Mouse (Mus musculus) lung, embryonic 16.5 days (tissue): Measurements from ENCODE around the gene Wdr18. TPM values are rescaled to one million over a fixed set of nuclear protein-coding genes. Genes with fewer than 3 reads are reported as not detected.
"Not testable (repeated sequence)": the region's sequence is repeated elsewhere in the genome, so short reads cannot be mapped to it uniquely, and the experiment has no call there.

Experiments
- ATAC-seq: fragments of 200-750 bp; cut with Nextera tagmentation; 2 replicates; pipeline ENCODE4 v1.8.0; 2017; ENCODE audit warnings: low read depth, mild to moderate bottlenecking, moderate library complexity
- H3K27ac ChIP-seq: fragments of 300-500 bp; sonication (generic); 2 replicates; pipeline ENCODE4 v1.5.1; 2014; ENCODE audit warnings: mild to moderate bottlenecking, control low read depth, low read length
- H3K27me3 ChIP-seq: fragments of 300-500 bp; sonication (generic); 2 replicates; pipeline ENCODE4 v1.6.1; 2014; ENCODE audit warnings: low read depth, low read length, mixed read lengths; ENCODE audit not compliant: control insufficient read depth, insufficient read depth
- H3K36me3 ChIP-seq: fragments of 300-500 bp; sonication (generic); 2 replicates; pipeline ENCODE4 v1.6.1; 2014; ENCODE audit warnings: low read length; ENCODE audit not compliant: control insufficient read depth, insufficient read depth
- H3K4me1 ChIP-seq: fragments of 300-500 bp; sonication (generic); replicated peaks from 2 replicates; pipeline ENCODE4 v1.6.1; 2014; ENCODE audit warnings: low read length, mixed read lengths; ENCODE audit not compliant: control insufficient read depth, insufficient read depth
- H3K4me2 ChIP-seq: fragments of 300-500 bp; sonication (generic); 2 replicates; pipeline ENCODE4 v1.6.1; 2014; ENCODE audit warnings: low read depth, low read length, control low read depth
- H3K4me3 ChIP-seq: fragments of 300-500 bp; sonication (generic); 2 replicates; pipeline ENCODE4 v1.5.1; 2014; ENCODE audit warnings: mild to moderate bottlenecking, low read length, control low read depth
- H3K9ac ChIP-seq: fragments of 300-500 bp; sonication (generic); 2 replicates; pipeline ENCODE4 v1.6.1; 2014; ENCODE audit warnings: low read length, control low read depth
- H3K9me3 ChIP-seq: fragments of 300-500 bp; sonication (generic); 2 replicates; pipeline ENCODE4 v1.6.1; 2016; ENCODE audit warnings: low read length; ENCODE audit not compliant: control insufficient read depth
- WGBS: fragments of 180-500 bp; shearing (Covaris S2); extraction: QIAGEN DNeasy Blood & Tissue Kit; methylation state at CpG from one replicate; pipeline ENCODE4 v1.1.7; 2014; 5-methylcytosine and 5-hydroxymethylcytosine counted together
- polyA plus RNA-seq: library from polyadenylated mRNA; unstranded; fragments of >200 nt; fragmentation: Nextera tagmentation; extraction: Ambion mirVana; gene quantifications from 2 replicates; pipeline ENCODE4 v1.2.1, GENCODE M21; 2015

The Wdr18 gene
- polyA plus RNA-seq, 1 experiment from 2014 or later, result 83.0 TPM

DNA sequence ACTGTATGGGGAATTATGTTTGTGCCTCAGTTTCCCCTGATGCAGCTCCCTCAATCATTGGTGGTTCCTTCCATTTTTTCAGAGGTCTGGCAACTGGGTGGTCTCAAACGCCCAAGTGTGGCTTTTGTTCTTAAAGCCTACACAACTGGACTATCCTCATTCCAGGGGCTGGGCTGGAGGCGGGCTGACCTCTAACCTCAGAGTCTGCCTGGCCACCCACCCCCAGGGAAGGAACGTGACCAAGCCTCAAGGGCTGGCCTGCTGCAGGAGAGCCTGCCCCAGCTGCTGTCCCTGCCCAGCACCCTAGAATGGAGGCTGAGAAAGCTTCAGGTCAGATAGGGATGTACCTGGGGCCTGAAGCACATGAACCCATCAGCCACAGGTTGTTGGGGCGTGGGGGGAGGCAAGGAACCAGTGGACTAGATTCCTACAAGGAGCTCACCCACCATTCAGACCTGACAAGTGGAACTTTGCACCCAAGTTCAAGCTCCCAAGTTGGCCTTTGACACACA lies 3.3 kb upstream of the Wdr18 start:
- 16% methylated on average over 4 of the region's 4 CpGs for WGBS
- H3K4me3 ChIP-seq, result no peak overlapping the region
- peaks cover 1% of the 10 kb centered on the region for H3K36me3 ChIP-seq
- H3K9me3 ChIP-seq, result no peaks in the 10 kb centered on the region
- H3K4me2 ChIP-seq, result no peak overlapping the region
- ATAC-seq, result no peak
- H3K27ac ChIP-seq, result no peak overlapping the region
- peak overlapping the region; percentile 15; the same call in 1 of the 2 replicates for H3K9ac ChIP-seq
- H3K4me1 ChIP-seq, result peaks cover 16% of the 10 kb centered on the region
- H3K27me3 ChIP-seq, result no peaks in the 10 kb centered on the region

GRCm38 (mm10) chr10:79958140-79958816 lies 1.7 kb upstream of the Wdr18 start:
- no peak overlapping the region for H3K9ac ChIP-seq
- H3K36me3 ChIP-seq, result peaks cover 6% of the 10 kb centered on the region; the same call in 1 of the 2 replicates
- peaks cover 16% of the 10 kb centered on the region for H3K4me1 ChIP-seq
- no peak for ATAC-seq
- H3K27me3 ChIP-seq, result no peaks in the 10 kb centered on the region
- no peak overlapping the region for H3K27ac ChIP-seq
- no peak overlapping the region for H3K4me3 ChIP-seq
- 13% methylated on average over 21 of the region's 21 CpGs for WGBS
- H3K9me3 ChIP-seq, result no peaks in the 10 kb centered on the region
- H3K4me2 ChIP-seq, result peak overlapping the region; percentile 39

- not testable (repeated sequence) for H3K27me3 ChIP-seq, H3K9me3 ChIP-seq, ATAC-seq, H3K27ac ChIP-seq, H3K36me3 ChIP-seq, H3K9ac ChIP-seq
- WGBS, result 66% methylated on average over 5 of the region's 10 CpGs
- H3K4me3 ChIP-seq, result peak overlapping the region; percentile 83
- H3K4me1 ChIP-seq, result peaks cover 16% of the 10 kb centered on the region
- H3K4me2 ChIP-seq, result peak overlapping the region; percentile 53
Measured at GRCm38 (mm10) chr10:79959412-79959811, 540 bp upstream of the Wdr18 start.

- Histone ChIP-seq H3K4me3 (peak overlapping the region; percentile 83), H3K9me3 (no peaks in the 10 kb centered on the region), H3K27ac (no peak overlapping the region; the same call in 1 of the 2 replicates), H3K27me3 (no peaks in the 10 kb centered on the region), H3K4me2 (peak overlapping the region; percentile 53), H3K36me3 (peaks cover 20% of the 10 kb centered on the region), H3K4me1 (peaks cover 16% of the 10 kb centered on the region), H3K9ac (peak overlapping the region; percentile 81)
- ATAC-seq, result no peak
- 6% methylated on average over 10 of the region's 10 CpGs for WGBS
Measured at GRCm38 (mm10) chr10:79960671-79961294, 831 bp downstream of the Wdr18 start.

DNA sequence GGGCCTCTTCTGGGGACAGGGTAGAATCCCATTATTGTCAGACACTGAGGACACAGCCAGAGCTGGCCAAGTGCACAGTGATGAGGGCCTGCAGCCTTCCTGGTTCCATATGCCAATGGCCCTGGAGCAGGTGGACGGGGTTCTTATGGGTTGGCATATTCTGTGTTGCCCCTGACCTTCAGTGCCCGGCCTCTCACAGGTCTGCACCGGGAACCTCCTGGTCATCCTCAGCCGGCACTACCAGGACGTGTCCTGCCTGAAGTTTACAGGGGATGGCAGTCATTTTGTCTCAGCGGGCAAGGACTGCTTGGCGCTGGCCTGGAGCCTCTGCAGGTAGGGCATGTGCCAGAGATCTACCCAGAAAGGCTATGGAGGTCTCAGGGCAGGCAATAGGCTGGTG lies 4.8 kb downstream of the Wdr18 start:
- Histone ChIP-seq H3K4me2 (no peak overlapping the region), H3K27me3 (no peaks in the 10 kb centered on the region)

DNA sequence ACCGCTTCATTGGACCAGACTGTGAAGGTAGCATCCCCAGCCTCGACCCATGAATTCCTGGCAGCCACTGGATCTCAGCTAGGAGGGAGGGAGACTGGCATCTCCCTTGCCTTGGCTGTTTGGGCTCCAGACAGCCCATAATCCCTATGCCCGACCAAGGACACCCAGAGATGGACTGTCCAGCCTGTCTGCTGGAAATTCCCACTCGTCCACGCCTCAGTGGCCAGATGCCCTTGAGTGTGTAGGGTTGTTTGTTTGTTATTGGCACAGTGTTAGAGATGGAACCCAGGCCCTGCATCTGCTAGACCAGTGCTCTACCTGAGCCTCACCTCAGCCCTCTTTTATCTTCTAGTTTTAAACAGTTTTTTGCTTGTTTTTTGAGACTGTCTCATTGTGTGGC lies 5.4 kb downstream of the Wdr18 start:
- H3K27me3 ChIP-seq, result no peaks in the 10 kb centered on the region; the same call in 1 of the 2 replicates
- H3K36me3 ChIP-seq, result peaks cover 40% of the 10 kb centered on the region
- no peak overlapping the region for H3K27ac ChIP-seq
- ATAC-seq, result no peak
- 81% methylated on average over 5 of the region's 5 CpGs for WGBS
- H3K9me3 ChIP-seq, result no peaks in the 10 kb centered on the region
- H3K4me3 ChIP-seq, result no peak overlapping the region
- no peak overlapping the region for H3K9ac ChIP-seq
- H3K4me2 ChIP-seq, result no peak overlapping the region
- peaks cover 12% of the 10 kb centered on the region for H3K4me1 ChIP-seq

More for the DNA sequence above, 4.8 kb downstream of the Wdr18 start:
- peaks cover 11% of the 10 kb centered on the region for H3K4me1 ChIP-seq
- H3K9ac ChIP-seq, result no peak overlapping the region
- no peak for ATAC-seq
- H3K36me3 ChIP-seq, result peaks cover 40% of the 10 kb centered on the region
- H3K4me3 ChIP-seq, result no peak overlapping the region
- WGBS, result 92% methylated on average over 7 of the region's 7 CpGs
- H3K27ac ChIP-seq, result no peak overlapping the region
- no peaks in the 10 kb centered on the region for H3K9me3 ChIP-seq

DNA sequence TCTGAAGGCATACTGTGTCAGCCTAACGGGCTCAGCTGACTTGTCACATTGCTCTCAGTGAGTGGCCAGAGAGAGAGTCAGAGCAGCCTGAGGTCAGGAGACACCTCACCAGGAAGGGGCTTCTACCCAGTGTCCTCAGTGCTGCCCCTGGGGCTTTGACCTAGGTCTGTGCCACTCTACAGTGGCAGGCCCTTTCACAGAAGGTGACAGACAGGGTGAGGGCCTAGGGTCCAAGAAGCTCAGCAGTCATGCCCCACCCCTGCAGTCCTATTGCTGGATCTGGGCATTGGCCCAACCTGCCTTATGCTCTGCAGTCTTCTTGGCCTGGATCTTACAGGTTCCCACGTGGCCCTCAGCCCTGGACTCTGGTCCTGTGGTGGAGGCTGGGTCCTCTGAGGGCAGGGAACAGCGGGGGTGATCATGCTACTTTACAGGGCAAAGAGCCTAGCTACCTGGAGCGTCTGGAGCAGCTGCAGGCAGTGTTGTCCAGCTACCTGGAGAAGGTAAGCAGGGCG lies 7.0 kb downstream of the Wdr18 start:
- peaks cover 40% of the 10 kb centered on the region for H3K36me3 ChIP-seq
- H3K27me3 ChIP-seq, result peaks cover 16% of the 10 kb centered on the region
- H3K4me2 ChIP-seq, result no peak overlapping the region
- 90% methylated on average over 5 of the region's 5 CpGs for WGBS
- H3K27ac ChIP-seq, result no peak overlapping the region
- H3K9me3 ChIP-seq, result no peaks in the 10 kb centered on the region
- ATAC-seq, result no peak
- H3K4me1 ChIP-seq, result peaks cover 12% of the 10 kb centered on the region
- no peak overlapping the region for H3K9ac ChIP-seq
- H3K4me3 ChIP-seq, result no peak overlapping the region

- H3K36me3 ChIP-seq, result peaks cover 34% of the 10 kb centered on the region
Measured at GRCm38 (mm10) chr10:79968181-79968580, 8.2 kb downstream of the Wdr18 start.

GRCm38 (mm10) chr10:79969124-79969568 lies 9.2 kb downstream of the Wdr18 start:
- Histone ChIP-seq H3K36me3 (peaks cover 34% of the 10 kb centered on the region), H3K27ac (no peak overlapping the region), H3K4me1 (peaks cover 15% of the 10 kb centered on the region), H3K4me2 (no peak overlapping the region), H3K9ac (no peak overlapping the region), H3K9me3 (no peaks in the 10 kb centered on the region), H3K4me3 (no peak overlapping the region), H3K27me3 (peaks cover 19% of the 10 kb centered on the region)
- 12% methylated on average over 3 of the region's 3 CpGs for WGBS
- no peak for ATAC-seq

More at GRCm38 (mm10) chr10:79968181-79968580, 8.2 kb downstream of the Wdr18 start:
- 62% methylated on average over 1 of the region's 1 CpGs for WGBS
- Histone ChIP-seq H3K9me3 (no peaks in the 10 kb centered on the region), H3K4me2 (no peak overlapping the region), H3K9ac (no peak overlapping the region), H3K27ac (no peak overlapping the region), H3K27me3 (peaks cover 19% of the 10 kb centered on the region), H3K4me3 (no peak overlapping the region), H3K4me1 (peaks cover 15% of the 10 kb centered on the region)
- ATAC-seq, result no peak
